Mouse (Mus musculus) heart, embryonic 14.5 days (tissue): ENCODE data around the gene Xpo5. TPM values are rescaled to one million over a fixed set of nuclear protein-coding genes. Genes with fewer than 3 reads are reported as not detected.

Source experiments
- ATAC-seq: fragments of 200-750 bp; cut with Nextera tagmentation; 2 replicates; pipeline ENCODE4 v1.8.0; 2017; ENCODE audit warnings: low read depth, moderate TSS enrichment; ENCODE audit not compliant: insufficient number of reproducible peaks, insufficient read depth, low FRiP score
- H3K27ac ChIP-seq, 2 experiments: fragments of 200-500 bp in 1 of 2; fragments of 300-500 bp in 1 of 2; sonication (generic) in 1 of 2; replicated peaks in 1 of 2; 2 replicates each; pipeline ENCODE4 v1.5.1; 2012 to 2014; ENCODE audit warnings: low read depth in 2 of 2, low read length in 2 of 2, control low read depth in 1 of 2, mild to moderate bottlenecking in 1 of 2, mixed read lengths in 1 of 2; ENCODE audit not compliant: control insufficient read depth in 1 of 2, insufficient read depth in 1 of 2
- H3K27me3 ChIP-seq: fragments of 300-500 bp; sonication (generic); 2 replicates; pipeline ENCODE4 v1.6.1; 2014; ENCODE audit warnings: mild to moderate bottlenecking, low read length, control low read depth; ENCODE audit not compliant: control insufficient read depth, insufficient read depth
- H3K36me3 ChIP-seq: fragments of 300-500 bp; sonication (generic); 2 replicates; pipeline ENCODE4 v1.6.1; 2014; ENCODE audit warnings: mild to moderate bottlenecking, control low read depth, low read length, mixed read lengths; ENCODE audit not compliant: control insufficient read depth, insufficient read depth
- H3K4me1 ChIP-seq, 2 experiments: fragments of 200-500 bp in 1 of 2; fragments of 300-500 bp in 1 of 2; sonication (generic) in 1 of 2; 2 replicates each; pipeline ENCODE4 v1.6.1; 2012 to 2014; ENCODE audit warnings: low read length in 2 of 2, control low read depth in 1 of 2, mixed read lengths in 1 of 2; ENCODE audit not compliant: control insufficient read depth in 2 of 2, insufficient read depth in 2 of 2
- H3K4me2 ChIP-seq: fragments of 300-500 bp; sonication (generic); 2 replicates; pipeline ENCODE4 v1.6.1; 2014; ENCODE audit warnings: mild to moderate bottlenecking, low read length
- H3K4me3 ChIP-seq, 2 experiments: fragments of 200-500 bp in 1 of 2; fragments of 300-500 bp in 1 of 2; sonication (generic) in 1 of 2; 2 replicates each; pipeline ENCODE4 v1.5.1; 2012 to 2014; ENCODE audit warnings: low read length in 2 of 2, mild to moderate bottlenecking in 2 of 2, control low read depth in 1 of 2, low read depth in 1 of 2, moderate library complexity in 1 of 2; ENCODE audit not compliant: control insufficient read depth in 1 of 2, insufficient read depth in 1 of 2
- H3K9ac ChIP-seq: fragments of 300-500 bp; sonication (generic); 2 replicates; pipeline ENCODE4 v1.6.1; 2014; ENCODE audit warnings: mild to moderate bottlenecking, low read length
- H3K9me3 ChIP-seq: fragments of 300-500 bp; sonication (generic); 2 replicates; pipeline ENCODE4 v1.6.1; 2016; ENCODE audit warnings: low read length, control low read depth; ENCODE audit not compliant: control insufficient read depth
- WGBS: fragments of 180-500 bp; shearing (Covaris S2); extraction: QIAGEN DNeasy Blood & Tissue Kit; methylation state at CpG from one replicate; pipeline ENCODE4 v1.1.7; 2014; 5-methylcytosine and 5-hydroxymethylcytosine counted together
- polyA plus RNA-seq: library from polyadenylated mRNA; unstranded; fragments of >200 nt; fragmentation: Nextera tagmentation; extraction: Ambion mirVana; gene quantifications from 2 replicates; pipeline ENCODE4 v1.2.1, GENCODE M21; 2014

Gene Xpo5
- polyA plus RNA-seq, 1 experiment from 2014 or later, result 24.1 TPM

GRCm38 (mm10) chr17:46259675-46260074, 57.1 kb downstream of the Xpo5 start:
- H3K36me3 ChIP-seq, result peaks cover 74% of the 10 kb centered on the region
- 0 out of 4 replicates have a peak overlapping the region, but pooled peaks of 1 of the 2 experiments have one; percentile 6 for H3K27ac ChIP-seq
- H3K4me3 ChIP-seq, result no peak overlapping the region
- ATAC-seq, result no peak
- WGBS, result 85% methylated on average over 17 of the region's 17 CpGs
- no peak overlapping the region for H3K4me2 ChIP-seq
- H3K27me3 ChIP-seq, result peaks cover 9% of the 10 kb centered on the region
- no peaks in the 10 kb centered on the region for H3K9me3 ChIP-seq
- peaks cover 0 to 2% of the 10 kb centered on the region in 2 experiments; a peak in 2 of 4 replicates for H3K4me1 ChIP-seq
- H3K9ac ChIP-seq, result no peak overlapping the region

GRCm38 (mm10) chr17:46262201-46262694, 59.7 kb downstream of the Xpo5 start:
- Histone ChIP-seq H3K27ac (0 out of 4 replicates have a peak overlapping the region, but pooled peaks of 1 of the 2 experiments have one; percentile 19), H3K27me3 (no peaks in the 10 kb centered on the region), H3K9ac (no peak overlapping the region), H3K36me3 (peaks cover 92% of the 10 kb centered on the region), H3K4me1 (peaks cover 6 to 10% of the 10 kb centered on the region in 2 experiments; a peak in 3 of 4 replicates), H3K4me3 (no peak overlapping the region), H3K4me2 (no peak overlapping the region), H3K9me3 (no peaks in the 10 kb centered on the region)
- ATAC-seq, result no peak
- 70% methylated on average over 5 of the region's 5 CpGs for WGBS

- Histone ChIP-seq H3K4me1 (peaks cover 9 to 12% of the 10 kb centered on the region in 2 experiments; a peak in 3 of 4 replicates), H3K27ac (no peak overlapping the region), H3K9ac (no peak overlapping the region), H3K4me3 (no peak overlapping the region), H3K36me3 (peaks cover 85% of the 10 kb centered on the region), H3K9me3 (no peaks in the 10 kb centered on the region), H3K27me3 (no peaks in the 10 kb centered on the region), H3K4me2 (no peak overlapping the region)
- WGBS, result 87% methylated on average over 12 of the region's 12 CpGs
- ATAC-seq, result no peak
These were observed 62.9 kb downstream of the Xpo5 start for GRCm38 (mm10) chr17:46265502-46265901.

GRCm38 (mm10) chr17:46265918-46266618, 63.5 kb downstream of the Xpo5 start:
- Histone ChIP-seq H3K4me3 (no peak overlapping the region), H3K4me2 (no peak overlapping the region), H3K9ac (no peak overlapping the region), H3K27ac (no peak overlapping the region), H3K27me3 (no peaks in the 10 kb centered on the region), H3K36me3 (peaks cover 85% of the 10 kb centered on the region), H3K9me3 (no peaks in the 10 kb centered on the region), H3K4me1 (peaks cover 9 to 12% of the 10 kb centered on the region in 2 experiments; a peak in 3 of 4 replicates)
- ATAC-seq, result no peak
- WGBS, result 12% methylated on average over 14 of the region's 14 CpGs

GRCm38 (mm10) chr17:46266986-46267385, 64.4 kb downstream of the Xpo5 start:
- H3K4me1 ChIP-seq, result peaks cover 10 to 13% of the 10 kb centered on the region in 2 experiments; a peak in 3 of 4 replicates
- no peaks in the 10 kb centered on the region for H3K27me3 ChIP-seq
- no peak overlapping the region for H3K9ac ChIP-seq
- no peak overlapping the region for H3K27ac ChIP-seq
- H3K4me2 ChIP-seq, result no peak overlapping the region
- H3K4me3 ChIP-seq, result no peak overlapping the region
- H3K9me3 ChIP-seq, result no peaks in the 10 kb centered on the region
- H3K36me3 ChIP-seq, result peaks cover 85% of the 10 kb centered on the region
- ATAC-seq, result no peak
- 73% methylated on average over 6 of the region's 6 CpGs for WGBS

GRCm38 (mm10) chr17:46267511-46267910, 64.9 kb downstream of the Xpo5 start:
- H3K9me3 ChIP-seq, result no peaks in the 10 kb centered on the region
- peaks cover 13 to 17% of the 10 kb centered on the region in 2 experiments; a peak in 3 of 4 replicates for H3K4me1 ChIP-seq
- no peak overlapping the region for H3K27ac ChIP-seq
- no peak for ATAC-seq
- no peak overlapping the region for H3K4me2 ChIP-seq
- H3K4me3 ChIP-seq, result no peak overlapping the region
- WGBS, result 78% methylated on average over 7 of the region's 7 CpGs
- H3K36me3 ChIP-seq, result peaks cover 82% of the 10 kb centered on the region
- no peak overlapping the region; the same call in 1 of the 2 replicates for H3K9ac ChIP-seq
- H3K27me3 ChIP-seq, result no peaks in the 10 kb centered on the region

GRCm38 (mm10) chr17:46268026-46268720, 65.6 kb downstream of the Xpo5 start:
- no peak overlapping the region for H3K27ac ChIP-seq
- H3K9ac ChIP-seq, result no peak overlapping the region; the same call in 1 of the 2 replicates
- H3K36me3 ChIP-seq, result peaks cover 77% of the 10 kb centered on the region
- H3K4me2 ChIP-seq, result no peak overlapping the region
- WGBS, result 62% methylated on average over 10 of the region's 10 CpGs
- no peak overlapping the region for H3K4me3 ChIP-seq
- H3K4me1 ChIP-seq, result peaks cover 15 to 23% of the 10 kb centered on the region in 2 experiments; a peak in 3 of 4 replicates
- no peak for ATAC-seq
- H3K9me3 ChIP-seq, result no peaks in the 10 kb centered on the region
- no peaks in the 10 kb centered on the region for H3K27me3 ChIP-seq
